Mouse (Mus musculus): ENCODE results near the gene BC030867. TPM values are rescaled to one million over a fixed set of nuclear protein-coding genes. Genes with fewer than 3 reads are reported as not detected.

BC030867 gene
- polyA plus RNA-seq, 1 experiment from 2014 or later: 19.9 TPM

- no peaks in the 10 kb centered on the region for H3K27me3 ChIP-seq
- ATAC-seq (ENCODE audit: borderline replicate concordance, extremely low read depth, low FRiP score, low TSS enrichment): no peak
- H3K36me3 ChIP-seq: no peaks in the 10 kb centered on the region
- H3K4me3 ChIP-seq: no peak overlapping the region
- no peak overlapping the region for H3K4me2 ChIP-seq
- no peak overlapping the region for H3K27ac ChIP-seq
- no peaks in the 10 kb centered on the region for H3K9me3 ChIP-seq
- 25% methylated on average over 6 of the region's 6 CpGs for WGBS
- no peak overlapping the region for H3K9ac ChIP-seq
- peaks cover 85% of the 10 kb centered on the region for H3K4me1 ChIP-seq
Observed at GRCm38 (mm10) chr11:102223166-102223565, 25.5 kb upstream of the BC030867 start.

DNA sequence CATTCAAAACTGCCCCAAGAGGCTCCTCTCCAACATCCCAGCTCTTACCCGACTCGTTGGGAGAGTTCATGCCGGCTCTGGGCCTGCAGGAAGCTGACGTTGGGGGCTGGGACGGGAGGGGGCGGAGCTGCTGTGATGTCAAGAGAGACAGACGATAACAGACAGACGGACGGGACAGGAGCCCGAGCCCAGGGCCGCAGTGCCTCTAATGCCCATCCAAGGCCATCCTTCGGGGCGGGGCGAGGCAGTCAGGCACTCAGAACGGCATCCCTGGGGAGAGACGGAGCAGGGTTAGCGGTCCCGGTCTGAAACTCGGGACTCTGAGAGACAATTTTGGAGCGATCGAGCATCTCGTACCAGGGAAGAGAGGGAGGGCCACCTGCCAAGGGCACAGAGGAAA is 24.0 kb upstream of the BC030867 start:
- Histone ChIP-seq H3K9me3 (no peaks in the 10 kb centered on the region), H3K27ac (0 out of 2 replicates have a peak overlapping the region, but pooled peaks have one; percentile 20), H3K27me3 (no peaks in the 10 kb centered on the region), H3K36me3 (no peaks in the 10 kb centered on the region), H3K9ac (no peak overlapping the region), H3K4me3 (peak overlapping the region; percentile 11; the same call in 1 of the 2 replicates), H3K4me2 (peak overlapping the region; percentile 51), H3K4me1 (peaks cover 86% of the 10 kb centered on the region)
- 6% methylated on average over 22 of the region's 22 CpGs for whole genome bisulfite sequencing
- no peak for ATAC-seq (ENCODE audit: borderline replicate concordance, extremely low read depth, low FRiP score, low TSS enrichment)

DNA sequence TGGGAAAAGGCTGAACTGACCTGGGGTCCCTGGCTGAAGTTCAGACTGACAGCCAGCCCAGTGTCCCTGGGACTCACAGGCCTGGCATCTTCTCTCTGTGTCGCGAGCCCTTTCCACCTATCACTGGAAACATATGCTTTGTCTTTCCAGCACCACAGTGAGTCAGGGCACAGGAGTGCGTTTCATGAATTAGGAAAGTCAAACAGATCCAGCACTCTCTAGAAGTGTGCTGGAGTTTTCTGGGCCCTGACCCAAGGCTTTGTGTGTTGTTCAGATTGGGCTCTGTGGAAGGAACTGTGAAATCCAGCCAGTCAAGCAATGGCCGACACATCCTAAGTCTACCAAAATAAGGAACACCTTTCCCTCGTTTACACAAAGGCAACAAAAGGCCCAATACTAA is 23.5 kb upstream of the BC030867 start:
- peaks cover 81% of the 10 kb centered on the region for H3K4me1 ChIP-seq
- no peak for ATAC-seq (ENCODE audit: borderline replicate concordance, extremely low read depth, low FRiP score, low TSS enrichment)
- H3K9ac ChIP-seq: no peak overlapping the region
- no peaks in the 10 kb centered on the region for H3K36me3 ChIP-seq
- peak overlapping the region; percentile 20; the same call in 1 of the 2 replicates for H3K27ac ChIP-seq
- no peak overlapping the region; the same call in 1 of the 2 replicates for H3K4me3 ChIP-seq
- 50% methylated on average over 5 of the region's 5 CpGs for WGBS
- H3K27me3 ChIP-seq: no peaks in the 10 kb centered on the region
- H3K4me2 ChIP-seq: no peak overlapping the region
- H3K9me3 ChIP-seq: no peaks in the 10 kb centered on the region

- H3K4me1 ChIP-seq: peaks cover 73% of the 10 kb centered on the region
- H3K9ac ChIP-seq: no peak overlapping the region
- ATAC-seq (ENCODE audit: borderline replicate concordance, extremely low read depth, low FRiP score, low TSS enrichment): no peak
Observed at GRCm38 (mm10) chr11:102226067-102226978, 22.4 kb upstream of the BC030867 start.

DNA sequence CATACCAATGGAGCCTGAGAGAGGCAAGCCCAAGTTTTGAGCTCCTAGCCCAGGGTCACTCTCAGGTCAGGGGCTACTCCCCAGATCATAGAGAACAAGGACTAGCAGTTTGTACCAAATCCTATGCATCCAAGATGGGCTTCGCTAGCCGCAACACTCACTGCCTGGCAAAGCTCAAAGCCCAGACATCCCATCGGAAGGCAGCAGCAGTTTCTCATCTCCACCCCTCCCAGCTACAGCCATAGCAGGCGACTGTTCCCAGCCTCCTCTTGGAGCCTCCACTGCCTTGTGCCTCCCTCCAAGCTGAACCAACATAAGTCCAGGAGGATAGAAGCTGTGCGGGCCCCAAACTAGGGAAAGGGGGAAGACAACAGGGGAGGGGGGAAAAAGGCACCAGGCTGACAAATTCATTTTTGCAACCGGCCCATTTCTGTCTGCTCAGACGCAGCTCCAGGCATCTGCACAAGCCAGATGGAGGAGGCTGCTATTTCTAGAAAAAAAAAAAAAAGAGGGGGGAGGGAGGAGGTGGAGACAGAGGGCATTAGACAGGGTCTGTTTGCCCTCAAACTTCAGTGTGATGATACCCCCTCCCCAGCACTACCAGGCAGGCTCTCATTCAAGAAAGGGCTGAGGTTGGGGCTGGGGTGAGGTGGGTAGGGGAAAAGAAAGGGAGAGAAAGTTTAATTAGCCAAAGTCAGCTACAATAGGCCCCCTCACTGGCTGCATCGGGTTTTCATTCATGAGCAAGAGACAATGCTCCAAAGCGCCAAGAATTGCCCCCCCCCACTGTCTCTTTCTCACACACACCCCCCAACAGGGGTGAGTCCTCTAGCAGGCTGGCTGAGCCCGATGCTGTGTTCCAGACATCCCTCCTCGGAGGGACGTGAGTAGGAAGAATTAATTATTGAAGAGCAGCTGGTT is 21.2 kb upstream of the BC030867 start:
- Histone ChIP-seq H3K9ac (no peak overlapping the region), H3K27ac (0 out of 2 replicates have a peak overlapping the region, but pooled peaks have one; percentile 24), H3K4me3 (peak overlapping the region; percentile 85), H3K4me2 (peak overlapping the region; percentile 90), H3K27me3 (no peaks in the 10 kb centered on the region), H3K4me1 (peaks cover 66% of the 10 kb centered on the region), H3K36me3 (no peaks in the 10 kb centered on the region), H3K9me3 (no peaks in the 10 kb centered on the region)
- ATAC-seq (ENCODE audit: borderline replicate concordance, extremely low read depth, low FRiP score, low TSS enrichment): no peak
- WGBS: 24% methylated on average over 12 of the region's 12 CpGs

More at GRCm38 (mm10) chr11:102226067-102226978, 22.4 kb upstream of the BC030867 start:
- H3K27ac ChIP-seq: peak overlapping the region; percentile 20; the same call in 1 of the 2 replicates
- H3K4me2 ChIP-seq: 0 out of 2 replicates have a peak overlapping the region, but pooled peaks have one; percentile 90
- no peaks in the 10 kb centered on the region for H3K27me3 ChIP-seq
- 66% methylated on average over 12 of the region's 12 CpGs for WGBS
- no peak overlapping the region for H3K4me3 ChIP-seq
- no peaks in the 10 kb centered on the region for H3K36me3 ChIP-seq
- H3K9me3 ChIP-seq: no peaks in the 10 kb centered on the region

DNA sequence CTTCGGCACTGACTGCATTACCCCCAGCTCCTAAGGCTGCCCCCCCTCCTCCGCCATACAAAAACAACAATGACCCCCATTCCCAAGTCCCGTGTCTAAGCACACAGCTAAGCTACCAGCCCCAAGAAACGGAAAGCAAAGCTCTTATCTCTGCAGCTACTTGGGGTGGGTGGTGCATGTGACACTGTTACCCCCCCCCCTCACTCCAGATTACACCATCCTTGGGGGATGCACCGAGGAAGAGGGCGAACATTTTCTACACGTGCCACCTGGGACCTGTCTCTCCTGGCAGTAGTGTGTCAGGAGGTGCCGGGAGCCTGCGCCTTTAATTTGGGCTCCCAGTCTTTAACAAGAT is 20.5 kb upstream of the BC030867 start:
- Histone ChIP-seq H3K4me3 (peak overlapping the region; percentile 85), H3K27ac (no peak overlapping the region), H3K27me3 (no peaks in the 10 kb centered on the region), H3K4me2 (peak overlapping the region; percentile 90), H3K9ac (no peak overlapping the region), H3K9me3 (no peaks in the 10 kb centered on the region), H3K36me3 (no peaks in the 10 kb centered on the region), H3K4me1 (peaks cover 61% of the 10 kb centered on the region)
- WGBS: 28% methylated on average over 9 of the region's 9 CpGs
- no peak for ATAC-seq (ENCODE audit: borderline replicate concordance, extremely low read depth, low FRiP score, low TSS enrichment)

GRCm38 (mm10) chr11:102228646-102229268 is 19.9 kb upstream of the BC030867 start:
- peak overlapping the region; percentile 82; the same call in 1 of the 2 replicates for H3K9ac ChIP-seq
- peak overlapping the region; percentile 90 for H3K4me2 ChIP-seq
- H3K4me3 ChIP-seq: peak overlapping the region; percentile 85
- H3K27me3 ChIP-seq: no peaks in the 10 kb centered on the region
- H3K36me3 ChIP-seq: no peaks in the 10 kb centered on the region
- H3K27ac ChIP-seq: no peak overlapping the region
- H3K9me3 ChIP-seq: no peaks in the 10 kb centered on the region
- 16% methylated on average over 7 of the region's 7 CpGs for WGBS
- no peak for ATAC-seq (ENCODE audit: borderline replicate concordance, extremely low read depth, low FRiP score, low TSS enrichment)
- peaks cover 56% of the 10 kb centered on the region for H3K4me1 ChIP-seq

DNA sequence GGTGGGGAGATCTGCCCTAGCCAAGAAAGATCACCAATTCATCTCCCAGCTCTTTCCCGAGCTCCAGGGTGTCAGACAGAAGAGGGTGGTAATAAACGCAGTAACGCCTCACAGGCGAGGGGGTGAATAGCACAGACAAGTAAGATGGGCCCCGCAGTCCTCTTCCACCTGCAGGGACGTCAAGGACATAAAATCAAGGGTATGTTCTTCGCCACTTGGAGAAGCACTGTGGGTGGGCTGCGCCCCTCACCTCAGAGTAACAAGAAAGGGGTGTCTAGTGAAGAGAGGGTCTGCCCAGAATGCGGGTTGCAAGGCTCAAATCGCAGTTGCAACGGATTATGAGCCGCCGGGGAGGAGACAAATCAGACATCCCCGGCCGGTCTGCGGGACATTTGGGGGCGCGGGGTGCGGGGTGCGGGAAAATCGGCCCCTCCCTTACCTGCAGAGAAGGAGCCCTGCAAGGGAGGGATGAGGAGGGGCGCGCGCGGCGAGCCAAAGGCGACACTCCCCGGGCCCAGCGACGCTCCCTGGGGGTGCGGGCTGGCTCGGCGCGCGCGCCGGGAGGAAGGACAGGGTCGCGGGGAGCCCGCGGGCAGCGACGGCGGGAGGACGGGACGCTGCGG is 19.2 kb upstream of the BC030867 start:
- under 1% methylated on average over 38 of the region's 47 CpGs for WGBS
- Histone ChIP-seq H3K9me3 (no peaks in the 10 kb centered on the region), H3K27me3 (no peaks in the 10 kb centered on the region), H3K36me3 (no peaks in the 10 kb centered on the region), H3K27ac (peak overlapping the region; percentile 65), H3K4me2 (peak overlapping the region; percentile 90), H3K9ac (peak overlapping the region; percentile 82), H3K4me1 (peaks cover 50% of the 10 kb centered on the region), H3K4me3 (peak overlapping the region; percentile 85)
- peak; percentile 48 for ATAC-seq (ENCODE audit: borderline replicate concordance, extremely low read depth, low FRiP score, low TSS enrichment)

GRCm38 (mm10) chr11:102230006-102230741 is 18.5 kb upstream of the BC030867 start, which contains the start of gene Hdac5:
Gene Hdac5, minus strand, starts transcription at chr11:102230166.
- Histone ChIP-seq H3K4me1 (peaks cover 43% of the 10 kb centered on the region), H3K4me3 (peak within 1 kb of the TSS; percentile 85), H3K9me3 (no peaks in the 10 kb centered on the region), H3K27me3 (no peaks in the 10 kb centered on the region), H3K27ac (peak within 1 kb of the TSS; percentile 74), H3K36me3 (no peaks in the 10 kb centered on the region), H3K4me2 (peak within 1 kb of the TSS; percentile 90), H3K9ac (peak within 1 kb of the TSS; percentile 82)
- under 1% methylated on average over 46 of the region's 49 CpGs for WGBS
- ATAC-seq (ENCODE audit: borderline replicate concordance, extremely low read depth, low FRiP score, low TSS enrichment): peak; percentile 90

- ATAC-seq (ENCODE audit: borderline replicate concordance, extremely low read depth, low FRiP score, low TSS enrichment): no peak
- H3K4me2 ChIP-seq: no peak overlapping the region
Observed at GRCm38 (mm10) chr11:102236022-102236421, 12.7 kb upstream of the BC030867 start.

More at GRCm38 (mm10) chr11:102236022-102236421, 12.7 kb upstream of the BC030867 start:
- WGBS: 44% methylated on average over 2 of the region's 2 CpGs
- H3K4me1 ChIP-seq: no peaks in the 10 kb centered on the region
- H3K4me3 ChIP-seq: no peak overlapping the region
- no peaks in the 10 kb centered on the region for H3K27me3 ChIP-seq
- H3K9me3 ChIP-seq: no peaks in the 10 kb centered on the region
- H3K27ac ChIP-seq: no peak overlapping the region
- no peaks in the 10 kb centered on the region for H3K36me3 ChIP-seq
- H3K9ac ChIP-seq: no peak overlapping the region
